Mouse (Mus musculus): ENCODE results near the gene Fer. TPM values are rescaled to one million over a fixed set of nuclear protein-coding genes. Genes with fewer than 3 reads are reported as not detected.
"Not testable (repeated sequence)": the region's sequence is repeated elsewhere in the genome, so short reads cannot be mapped to it uniquely, and the experiment has no call there.

Gene Fer
- 10 to 100 TPM in 1 of 2 experiments, 1 to 10 TPM in 1; 9.5 to 10.9 TPM for total RNA-seq (2021)
- long read RNA-seq, experiment 1, partial matches to known transcripts = 4 of 9 reads
- long read RNA-seq, experiment 1, other reads (novel, unspliced or antisense) = 5 of 9 reads
- long read RNA-seq, experiment 2, partial matches to known transcripts = 0 of 9 reads
- long read RNA-seq, experiment 2, other reads (novel, unspliced or antisense) = 9 of 9 reads

GRCm38 (mm10) chr17:63863012-63863630 lies at the start of gene Fer:
Fer (plus strand) TSS chr17:63863062.
- DNase-seq = no peak

DNA sequence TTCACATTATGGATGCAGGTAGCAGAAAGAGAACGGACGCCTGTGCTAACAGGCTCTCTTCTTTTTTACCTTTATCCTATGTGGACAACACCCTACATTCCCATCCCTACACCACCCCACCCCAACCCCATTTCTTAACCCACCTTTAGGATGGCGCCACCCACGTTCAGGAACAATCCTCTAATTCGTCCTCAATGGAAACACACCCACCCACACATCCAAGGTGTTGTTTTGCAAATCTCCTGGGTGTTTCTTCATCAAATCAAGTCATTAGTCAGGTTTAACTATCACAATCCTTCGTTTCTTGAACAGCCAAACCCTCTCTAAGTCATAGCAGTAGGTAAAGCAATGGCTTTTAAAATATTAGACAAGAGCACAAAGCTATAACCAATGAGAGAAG lies 49.3 kb upstream of the Fer start:
- DNase-seq = no peak

DNA sequence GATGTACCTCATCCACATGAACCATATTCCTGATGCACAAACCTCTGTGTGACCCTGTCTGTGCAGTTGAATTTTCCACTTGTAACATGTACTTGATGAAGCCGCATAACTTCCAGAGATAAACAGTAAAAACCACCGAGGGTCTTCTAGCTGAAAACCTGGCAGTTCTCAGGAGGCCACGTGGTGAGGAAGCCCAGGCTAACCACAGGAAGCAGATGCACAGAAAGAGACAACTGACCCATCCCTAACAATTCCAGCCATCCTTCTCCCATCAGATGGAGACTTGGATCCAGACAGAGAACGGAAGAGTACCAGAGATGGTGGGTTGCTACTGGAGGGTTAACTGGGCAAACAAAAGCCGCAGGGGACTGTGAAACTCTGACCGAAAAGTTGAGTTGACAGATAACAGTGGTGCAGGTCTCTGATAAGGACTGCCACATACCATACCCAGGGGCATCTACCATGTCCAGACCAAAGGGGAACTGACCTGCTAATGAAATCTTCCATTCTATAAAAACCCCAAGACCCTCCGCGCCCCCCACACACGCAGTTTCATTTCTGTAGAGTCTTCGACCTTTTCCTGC lies 44.3 kb upstream of the Fer start:
- no peak for DNase-seq

GRCm38 (mm10) chr17:63824141-63824540 lies 38.7 kb upstream of the Fer start:
- DNase-seq = no peak

DNA sequence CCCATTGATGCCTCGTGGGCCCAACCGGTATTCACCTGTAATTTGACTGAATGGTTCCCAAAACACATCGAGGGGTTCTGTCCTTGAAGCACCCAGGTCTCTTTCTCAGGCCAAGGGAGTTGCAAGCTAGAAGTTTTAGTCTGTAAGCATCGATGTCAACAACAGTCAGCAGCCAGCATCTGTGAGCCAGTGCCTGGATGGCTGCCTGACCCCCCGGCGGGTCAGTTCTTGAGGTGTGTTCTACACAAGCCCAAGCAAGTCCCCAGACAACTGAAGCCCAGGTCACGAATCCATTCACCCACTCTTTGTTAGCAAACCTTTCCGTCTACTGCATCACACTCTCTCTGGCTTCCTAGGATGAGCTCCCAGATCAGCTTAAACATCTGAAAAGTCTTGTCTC lies 36.7 kb upstream of the Fer start:
- DNase-seq = no peak

DNA sequence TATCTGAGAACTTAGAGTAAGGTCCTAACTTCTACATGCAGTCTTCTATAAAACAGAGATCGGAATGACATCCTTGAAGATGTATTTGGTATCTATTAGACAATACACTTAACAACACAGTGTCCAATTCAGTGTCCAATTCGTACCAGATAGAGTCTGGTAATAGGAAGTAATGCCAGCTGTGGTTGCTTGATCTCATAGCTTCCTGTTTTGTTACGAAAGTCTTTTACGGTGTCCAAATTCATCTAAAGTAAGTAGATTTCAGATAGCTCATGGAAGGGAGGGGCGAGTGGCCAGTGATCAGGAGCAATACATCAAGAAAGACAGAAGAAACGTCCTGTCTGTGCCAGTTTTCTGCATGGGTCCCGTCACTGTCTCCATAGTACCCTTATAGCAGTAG lies 36.1 kb upstream of the Fer start:
- DNase-seq = no peak

- no peak for DNase-seq
These were observed 34.1 kb upstream of the Fer start for GRCm38 (mm10) chr17:63828561-63829332.

- no peak for DNase-seq
These were observed 31.3 kb upstream of the Fer start for GRCm38 (mm10) chr17:63831550-63831949.

DNA sequence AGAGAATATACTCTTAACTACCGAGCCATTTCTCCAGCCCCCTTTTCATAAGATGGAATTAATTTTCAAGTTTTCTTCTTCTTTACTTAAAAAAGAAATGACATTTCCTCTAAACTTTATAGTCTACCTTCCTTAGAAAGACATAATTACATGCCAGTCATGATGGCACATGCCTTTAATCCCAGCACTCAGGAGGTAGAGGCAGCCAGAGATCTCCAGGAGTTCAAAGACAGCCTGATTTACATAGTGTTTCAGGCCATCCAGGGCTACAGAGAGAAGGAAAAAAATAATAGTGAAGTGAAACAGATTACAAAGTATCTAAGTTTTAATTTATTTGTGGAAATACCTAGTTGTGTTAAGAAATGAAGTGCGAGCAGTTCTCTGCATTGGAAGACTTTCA lies 26.6 kb upstream of the Fer start:
- DNase-seq = no peak

DNA sequence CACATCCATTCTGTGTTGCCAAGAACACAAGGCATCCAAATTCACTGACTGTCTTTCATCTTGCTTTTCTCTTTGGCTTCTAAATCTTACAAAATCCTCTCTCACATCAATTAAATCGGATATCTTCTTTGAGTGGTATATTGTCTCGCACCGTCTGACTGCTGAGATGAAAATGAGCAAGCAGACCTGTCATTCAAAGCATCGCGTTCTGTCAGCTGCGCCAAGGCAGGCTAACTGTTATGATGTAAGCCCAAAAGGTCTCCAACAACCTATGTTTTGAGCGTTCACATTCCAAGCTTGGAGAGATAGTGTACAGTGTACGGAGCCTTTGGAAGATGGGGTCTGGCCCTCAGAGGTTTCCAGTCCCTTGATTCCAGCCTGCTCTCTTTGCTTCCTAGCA lies 26.2 kb upstream of the Fer start:
- DNase-seq = no peak

GRCm38 (mm10) chr17:63838144-63838543 lies 24.7 kb upstream of the Fer start:
- no peak for DNase-seq

DNA sequence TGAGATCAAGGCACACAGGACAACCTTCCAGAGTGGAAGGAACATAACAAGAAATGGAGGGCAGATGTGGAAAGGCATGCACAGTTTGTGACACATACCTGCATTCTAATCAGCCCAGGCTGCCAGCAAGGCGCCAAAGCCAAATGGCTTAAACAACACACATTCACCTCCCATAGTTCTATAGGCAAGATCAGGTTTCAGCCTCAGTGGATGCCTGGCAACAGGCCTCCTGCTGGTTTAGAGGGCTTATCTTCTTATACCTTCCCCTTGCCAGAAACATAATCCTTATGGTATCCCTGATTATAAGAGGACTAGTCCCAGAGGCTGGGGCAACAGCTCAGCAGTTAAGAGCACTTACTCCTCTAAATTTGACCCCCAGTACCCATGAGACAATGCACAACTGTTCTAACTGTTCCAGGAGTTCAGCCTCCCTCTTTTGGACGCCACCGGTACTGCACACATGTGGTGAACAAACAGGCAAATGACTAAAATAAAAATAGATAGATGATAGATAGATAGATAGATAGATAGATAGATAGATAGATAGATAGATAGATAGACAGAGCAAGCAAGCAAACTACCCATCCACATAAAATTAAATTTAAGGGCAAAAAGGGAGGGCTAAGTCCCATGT lies 23.1 kb upstream of the Fer start:
- DNase-seq = no peak

DNA sequence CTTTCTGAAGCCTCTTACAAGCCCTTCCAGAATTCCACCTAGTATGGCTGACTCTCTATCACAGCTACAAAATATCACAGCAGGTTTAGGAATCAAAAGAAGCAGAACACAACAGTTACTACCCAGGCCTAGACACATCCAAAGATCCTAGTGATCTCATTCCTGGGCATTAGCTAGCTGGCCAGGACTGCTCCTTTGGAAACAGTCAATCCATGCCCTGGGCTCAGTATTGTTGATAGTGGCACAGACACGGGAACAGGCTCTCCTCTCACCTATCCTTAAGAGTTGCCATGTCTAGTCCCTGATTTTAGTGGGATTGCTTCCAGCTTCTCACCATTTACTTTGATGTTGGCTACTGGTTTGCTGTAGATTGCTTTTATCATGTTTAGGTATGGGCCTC lies 20.6 kb upstream of the Fer start:
- no peak for DNase-seq

- DNase-seq = no peak
These were observed 17.9 kb upstream of the Fer start for GRCm38 (mm10) chr17:63844936-63845335.

- DNase-seq = not testable (repeated sequence)
These were observed 17.1 kb upstream of the Fer start for GRCm38 (mm10) chr17:63845766-63846165.

DNA sequence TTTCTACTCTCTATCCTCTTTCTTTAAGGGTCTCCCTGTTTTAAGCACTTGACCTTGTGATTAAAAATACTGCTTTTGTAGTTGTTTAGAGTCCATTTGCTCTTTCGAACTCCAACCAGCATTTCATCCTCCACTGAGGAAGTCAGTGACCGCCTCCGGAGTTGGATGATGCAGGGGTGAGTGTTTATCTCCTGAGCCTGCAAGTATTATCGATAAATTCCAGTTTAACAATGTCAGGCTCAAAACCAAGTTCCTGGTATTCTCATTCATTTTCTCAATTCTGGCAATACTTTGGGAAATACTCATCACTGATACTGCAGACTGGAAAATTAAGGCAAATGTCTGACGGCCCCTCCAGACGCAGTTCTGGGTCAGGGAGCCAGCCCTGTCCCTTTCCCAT lies 13.7 kb upstream of the Fer start:
- no peak for DNase-seq

DNA sequence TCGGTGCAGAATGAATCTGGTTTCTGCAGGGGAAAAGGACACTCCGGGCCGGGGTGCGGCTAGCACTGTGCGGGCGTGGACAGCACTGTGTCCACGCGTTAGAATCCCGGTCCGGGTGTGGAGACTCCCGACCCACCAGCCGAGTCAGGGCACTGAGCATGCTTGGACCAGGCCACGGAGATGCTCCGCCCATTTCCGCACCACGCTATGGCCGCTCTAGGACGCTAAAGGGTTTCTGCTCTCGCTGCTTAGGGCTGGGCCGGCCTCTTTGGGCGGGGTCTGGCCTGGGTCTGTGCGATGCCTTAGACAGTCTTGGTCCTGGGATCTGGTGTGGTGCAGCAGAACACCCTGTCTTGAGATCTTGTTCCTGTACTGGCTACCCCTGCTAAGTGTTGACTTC lies 13.3 kb upstream of the Fer start:
- peak; percentile 87 for DNase-seq

DNA sequence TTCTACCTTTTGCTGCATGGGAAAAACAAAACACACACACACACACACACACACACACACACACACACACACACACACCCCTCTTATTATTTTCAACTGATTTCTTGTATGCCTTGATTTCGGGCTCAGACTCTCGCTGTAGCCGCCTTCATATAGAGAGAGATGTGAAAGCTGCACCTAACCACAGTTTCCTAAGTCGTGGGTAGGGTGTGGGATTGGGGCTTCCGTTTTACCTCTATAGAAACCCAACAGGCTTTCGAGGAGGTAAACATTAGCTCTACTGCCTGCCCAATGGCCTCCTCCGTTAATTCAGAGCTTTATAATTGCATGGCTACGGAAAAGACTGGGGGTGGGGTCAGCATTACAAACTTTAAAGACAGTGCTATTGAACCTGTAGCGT lies 12.8 kb upstream of the Fer start:
- no peak for DNase-seq

DNA sequence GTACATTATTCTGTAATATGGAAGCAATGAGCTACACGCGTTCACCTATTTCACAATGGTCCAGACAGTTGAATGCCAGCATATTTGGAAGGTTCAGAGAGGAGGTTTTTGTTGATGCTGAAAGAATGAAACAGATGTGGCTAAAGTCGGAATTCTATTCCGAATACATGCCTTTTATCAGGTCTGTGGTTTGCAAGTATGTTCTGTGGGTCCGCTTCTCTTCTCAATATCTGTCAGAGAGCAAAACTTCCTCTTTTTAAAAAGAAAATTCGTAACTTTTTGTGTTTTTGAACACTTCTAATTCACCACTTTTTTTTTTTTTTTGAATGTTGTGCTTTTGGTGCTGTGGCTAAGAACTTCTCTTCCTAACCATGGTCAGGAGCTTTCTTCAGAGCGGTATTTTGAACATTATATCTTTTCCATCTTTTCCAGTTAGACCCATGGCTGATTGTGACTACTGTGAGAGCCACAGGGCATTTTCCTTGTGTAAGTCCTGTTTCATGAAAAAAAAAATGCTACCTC lies 5.8 kb upstream of the Fer start:
- no peak for DNase-seq

DNA sequence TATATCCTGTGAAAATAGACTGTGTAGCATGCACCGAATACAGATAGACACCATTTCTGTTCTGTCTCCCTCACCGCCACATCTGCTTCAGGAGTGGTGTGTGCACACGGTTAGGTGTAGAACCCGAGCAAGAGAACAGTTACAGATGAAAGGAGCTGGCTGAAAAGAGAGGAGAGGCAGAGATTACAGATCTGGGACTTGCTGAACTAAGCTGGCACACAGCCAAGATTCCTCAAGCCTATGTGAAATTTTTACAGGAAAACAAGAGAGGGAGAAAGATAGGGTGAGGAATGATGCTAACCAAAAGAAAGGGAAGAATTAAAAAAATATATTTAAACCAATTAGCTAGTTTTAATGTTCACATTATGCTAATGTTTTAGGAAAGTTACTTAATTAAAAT lies 1.9 kb upstream of the Fer start:
- no peak for DNase-seq

DNA sequence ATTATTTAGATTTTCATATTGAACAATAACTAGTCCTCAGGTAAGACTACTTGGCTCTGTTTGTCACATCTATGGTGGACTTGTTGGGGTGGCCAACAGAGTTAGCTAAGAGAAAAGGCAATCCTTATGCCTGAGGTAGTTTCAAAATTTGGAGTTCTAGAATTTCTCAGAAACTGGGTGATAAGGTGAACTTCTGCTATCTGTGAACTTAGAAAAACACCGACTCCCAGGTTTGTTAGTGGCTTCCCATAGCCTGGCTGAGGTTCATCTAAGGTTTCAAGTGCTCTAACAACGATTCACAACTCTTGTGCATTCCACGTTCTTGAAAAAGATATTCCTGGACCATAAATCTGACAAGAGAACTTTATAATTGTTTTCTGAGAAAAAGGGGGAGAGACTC lies 463 bp upstream of the Fer start:
- DNase-seq = no peak

- DNase-seq = peak; percentile 99
These were observed 836 bp downstream of the Fer start, which contains the start of gene A930002H24Rik for GRCm38 (mm10) chr17:63863647-63864149. A930002H24Rik (minus strand) TSS chr17:63863791.

Measured in gastrocnemius, postnatal 25 days (tissue).